Mouse (Mus musculus) kidney, postnatal 14 days (tissue): ENCODE data around the gene Sptbn1.

Experiments
- DNase-seq: peaks from one replicate; pipeline ENCODE4 v3.0.0; 2022; ENCODE audit warnings: mixed read lengths

Sptbn1 gene

GRCm38 (mm10) chr11:30267892-30268647 is at the start of gene Sptbn1:
Gene Sptbn1, minus strand, starts transcription at chr11:30268175.
- DNase-seq: peak; percentile 94

GRCm38 (mm10) chr11:30294279-30294678 is 26.3 kb upstream of the Sptbn1 start:
- no peak for DNase-seq

GRCm38 (mm10) chr11:30292221-30293160 is 24.5 kb upstream of the Sptbn1 start:
- no peak for DNase-seq

GRCm38 (mm10) chr11:30291155-30291554 is 23.2 kb upstream of the Sptbn1 start:
- DNase-seq: peak; percentile 74

- peak; percentile 35 for DNase-seq
Measured at GRCm38 (mm10) chr11:30289470-30290431, 21.8 kb upstream of the Sptbn1 start.

- no peak for DNase-seq
Measured at GRCm38 (mm10) chr11:30288075-30288474, 20.1 kb upstream of the Sptbn1 start.

- no peak for DNase-seq
Measured at GRCm38 (mm10) chr11:30283710-30284109, 15.7 kb upstream of the Sptbn1 start.

GRCm38 (mm10) chr11:30281096-30281495 is 13.1 kb upstream of the Sptbn1 start:
- no peak for DNase-seq

- DNase-seq: peak; percentile 73
Measured at GRCm38 (mm10) chr11:30279278-30279677, 11.3 kb upstream of the Sptbn1 start.

- no peak for DNase-seq
Measured at GRCm38 (mm10) chr11:30275436-30276031, 7.6 kb upstream of the Sptbn1 start.

- no peak for DNase-seq
Measured at GRCm38 (mm10) chr11:30269524-30269923, 1.5 kb upstream of the Sptbn1 start.

- DNase-seq: no peak
Measured at GRCm38 (mm10) chr11:30268648-30269375, 837 bp upstream of the Sptbn1 start.

- DNase-seq: peak; percentile 63
Measured at GRCm38 (mm10) chr11:30267036-30267891, 711 bp downstream of the Sptbn1 start.

GRCm38 (mm10) chr11:30266691-30267035 is 1.3 kb downstream of the Sptbn1 start:
- no peak for DNase-seq

GRCm38 (mm10) chr11:30265666-30266065 is 2.3 kb downstream of the Sptbn1 start:
- no peak for DNase-seq

- DNase-seq: no peak
Measured at GRCm38 (mm10) chr11:30263627-30264026, 4.3 kb downstream of the Sptbn1 start.

GRCm38 (mm10) chr11:30258739-30259350 is 9.1 kb downstream of the Sptbn1 start:
- DNase-seq: no peak

GRCm38 (mm10) chr11:30257812-30258211 is 10.2 kb downstream of the Sptbn1 start:
- DNase-seq: peak; percentile 48

GRCm38 (mm10) chr11:30257085-30257484 is 10.9 kb downstream of the Sptbn1 start:
- peak; percentile 53 for DNase-seq

GRCm38 (mm10) chr11:30256491-30256890 is 11.5 kb downstream of the Sptbn1 start:
- DNase-seq: no peak
